In the genomic region with DNA sequence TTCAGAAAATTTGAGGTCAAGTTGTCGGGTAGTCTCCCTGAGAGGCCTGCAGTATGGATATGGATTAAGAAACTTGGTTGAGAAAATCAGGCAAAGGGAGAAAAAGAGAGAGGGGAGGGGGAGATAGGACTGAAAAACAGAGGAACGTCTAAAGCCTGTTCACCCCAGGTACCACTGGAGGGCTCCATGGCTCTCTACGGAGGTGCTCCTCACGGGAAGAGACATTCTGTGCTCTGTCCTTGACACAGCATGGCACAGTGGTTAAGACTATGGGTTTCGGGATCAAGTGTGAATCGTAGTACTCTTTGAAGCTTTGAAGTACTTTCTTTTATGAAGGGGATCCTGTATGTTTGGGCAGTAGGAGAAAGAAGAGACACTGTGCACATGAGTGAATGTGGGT, we compare ENCODE assay signal across 8 mouse cellular contexts. TPM values are rescaled to one million over a fixed set of nuclear protein-coding genes. Genes with fewer than 3 reads are reported as not detected.
DNase-seq lines count a peak whose midpoint lies in the region; TF ChIP-seq lines count a peak whose summit lies in the region.

No protein-coding gene starts in this region.

- H3K27me3 ChIP-seq in thymus, adult 2 months (ENCODE audit: control insufficient read depth, insufficient read depth, low read length) = peaks cover 10% of the 10 kb centered on the region
- H3K27me3 ChIP-seq in embryonic facial prominence, embryonic 10.5 days (replicated peaks; ENCODE audit: low read depth, poor library complexity, severe bottlenecking) = peaks cover 53% of the 10 kb centered on the region

- 57% methylated on average over 6 of the region's 6 CpGs for WGBS in thymus, adult 2 months
- WGBS in embryonic facial prominence, embryonic 10.5 days = 32% methylated on average over 6 of the region's 6 CpGs

- no peak overlapping the region for H3K4me3 ChIP-seq in thymus, adult 2 months (ENCODE audit: control insufficient read depth, insufficient read depth, low read length)
- H3K4me3 ChIP-seq in embryonic facial prominence, embryonic 10.5 days = no peak overlapping the region

- no peaks in the 10 kb centered on the region for H3K4me1 ChIP-seq in thymus, adult 2 months (replicated peaks; ENCODE audit: control insufficient read depth, insufficient read depth, low read length)
- peaks cover 20% of the 10 kb centered on the region for H3K4me1 ChIP-seq in embryonic facial prominence, embryonic 10.5 days

- no peak for TF ChIP-seq CTCF in thymus, adult 2 months (IDR thresholded peaks at IDR 0.05; ENCODE audit: borderline replicate concordance, control insufficient read depth, extremely low read depth, insufficient read depth, low read length, poor library complexity)

- no peaks in the 10 kb centered on the region for H3K9me3 ChIP-seq in embryonic facial prominence, embryonic 10.5 days

- no peaks in the 10 kb centered on the region for H3K36me3 ChIP-seq in thymus, adult 2 months (ENCODE audit: control insufficient read depth, insufficient read depth, low read length)
- no peaks in the 10 kb centered on the region for H3K36me3 ChIP-seq in embryonic facial prominence, embryonic 10.5 days (replicated peaks)

- peak; percentile 46 for DNase-seq in kidney, postnatal 10 days
- DNase-seq in kidney, adult 8-10 months = no peak
- DNase-seq in thymus, postnatal 4 days = peak; percentile 7
- no peak for DNase-seq in thymus, adult 2 months
- peak; percentile 17 for DNase-seq in embryonic facial prominence, embryonic 10.5 days (ENCODE audit: low spot score)
- DNase-seq in urinary bladder, adult 2 months (ENCODE audit: low spot score) = no peak
- DNase-seq in ovary, adult 18-20 months (ENCODE audit: low spot score) = no peak
- DNase-seq in ovary, postnatal 10 days (ENCODE audit: low spot score) = no peak

- H3K27ac ChIP-seq in thymus, adult 2 months (ENCODE audit: control insufficient read depth, insufficient read depth, low read length) = no peak overlapping the region
- H3K27ac ChIP-seq in embryonic facial prominence, embryonic 10.5 days (replicated peaks) = no peak overlapping the region

- no peak for TF ChIP-seq POLR2A in thymus, adult 2 months (IDR thresholded peaks at IDR 0.05; ENCODE audit: control insufficient read depth, extremely low read depth, insufficient read depth, low read length, poor library complexity)

RNA-seq across cellular contexts. Expression of a gene that starts 1.2 kb away (rescaled TPM):
- polyA plus RNA-seq in thymus, adult 2 months (2012; rRNA removed) = 0.40 and 0.97 TPM in 2 replicates
- 14.5 and 15.2 TPM in 2 replicates for polyA plus RNA-seq in embryonic facial prominence, embryonic 10.5 days (2016; fragmentation: Nextera tagmentation; extraction: Ambion mirVana)
- polyA plus RNA-seq in urinary bladder, adult 2 months (2012; rRNA removed) = 0.29 and 0.35 TPM in 2 replicates

Comparison
In these comparisons a context has a peak if more than half of its experiments do, and no peak if none do; other contexts are left out.
1. DNase-seq: peak in kidney, postnatal 10 days (single experiment), thymus, postnatal 4 days (single experiment) and embryonic facial prominence, embryonic 10.5 days (single experiment); none in kidney, adult 8-10 months (0 of 2), thymus, adult 2 months (single experiment), urinary bladder, adult 2 months (single experiment), ovary, adult 18-20 months (single experiment) and ovary, postnatal 10 days (single experiment).